Mouse (Mus musculus): ENCODE measurements at regions not wholly inside any gene's neighbourhood (a gene's known extent, or its start where the extent isn't known, plus 50 kb on each side); places are given as distances from the start of the nearest gene placed in this dataset.
A peak's percentile ranks its signal among the peaks of the same experiment; 100 is the strongest.

GRCm38 (mm10) chr11:79765396-79765795 is 174.4 kb downstream of the Rab11fip4 start:
- no peak for DNase-seq (ENCODE audit: low read depth, low spot score)

DNA sequence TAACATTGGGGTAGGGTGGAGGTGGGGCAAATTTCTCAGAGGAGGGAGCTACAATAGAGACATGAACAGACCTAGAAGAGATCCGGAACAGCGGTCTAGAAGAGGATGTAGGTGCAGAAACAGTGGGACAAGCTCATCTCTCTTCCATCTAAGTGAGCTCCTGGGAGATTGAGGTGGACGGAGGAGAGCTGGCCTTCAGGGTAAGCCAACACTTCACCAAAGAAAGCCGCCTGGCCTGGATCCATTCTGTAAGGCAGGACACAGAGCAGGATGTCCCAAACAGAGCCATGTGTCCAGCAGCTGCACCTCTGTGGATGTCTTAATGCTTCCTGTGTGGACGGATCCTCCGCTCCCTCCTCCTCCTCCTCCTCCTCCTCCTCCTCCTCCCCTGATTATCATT is 173.0 kb downstream of the Rab11fip4 start:
- no peak for DNase-seq (ENCODE audit: low read depth, low spot score)

GRCm38 (mm10) chr11:79762654-79763053 is 171.6 kb downstream of the Rab11fip4 start:
- DNase-seq (ENCODE audit: low read depth, low spot score) = no peak

DNA sequence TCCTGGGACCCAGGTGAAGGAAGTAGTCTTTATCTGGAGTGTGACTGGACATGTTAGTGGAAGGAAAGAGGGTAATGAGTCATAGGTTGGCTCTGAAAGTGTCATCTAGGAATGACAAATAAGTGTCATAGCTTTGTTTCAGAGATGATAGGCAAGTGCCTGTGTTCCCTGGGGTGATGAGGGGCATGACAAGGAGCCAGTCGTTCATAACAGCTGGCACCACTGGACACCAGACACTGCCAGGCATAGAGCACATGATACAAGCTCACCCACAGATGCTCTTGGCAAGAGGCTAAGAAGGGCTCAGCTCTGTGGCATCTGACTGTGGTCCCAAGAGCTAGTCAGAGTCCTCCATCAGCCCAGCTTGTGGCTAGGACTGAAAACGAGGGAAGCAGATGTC is 171.0 kb downstream of the Rab11fip4 start:
- peak; percentile 82 for DNase-seq (ENCODE audit: low read depth, low spot score)

DNA sequence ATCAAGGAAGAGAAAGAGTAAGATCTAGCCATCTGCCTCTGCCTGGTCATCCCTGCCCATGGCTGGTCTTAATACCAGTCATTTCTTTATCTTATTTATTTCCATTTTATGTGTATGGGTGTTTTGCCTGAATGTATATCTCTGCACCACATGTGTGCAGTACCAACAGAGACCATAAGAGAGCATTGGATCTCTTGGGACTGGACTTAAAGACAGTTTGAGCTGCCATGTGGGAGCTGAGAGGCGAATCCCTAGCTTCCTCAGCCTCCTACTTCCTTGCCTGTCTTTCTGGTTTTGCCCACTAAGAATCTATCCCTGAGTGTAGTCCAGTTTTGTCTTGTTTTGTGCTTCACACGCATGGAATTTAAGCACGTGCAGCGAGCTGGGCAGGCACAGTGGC is 169.5 kb downstream of the Rab11fip4 start:
- DNase-seq (ENCODE audit: low read depth, low spot score) = no peak

GRCm38 (mm10) chr11:79758281-79758680 is 167.3 kb downstream of the Rab11fip4 start:
- DNase-seq (ENCODE audit: low read depth, low spot score) = no peak

GRCm38 (mm10) chr11:79757513-79758071 is 166.6 kb downstream of the Rab11fip4 start:
- DNase-seq (ENCODE audit: low read depth, low spot score) = no peak

DNA sequence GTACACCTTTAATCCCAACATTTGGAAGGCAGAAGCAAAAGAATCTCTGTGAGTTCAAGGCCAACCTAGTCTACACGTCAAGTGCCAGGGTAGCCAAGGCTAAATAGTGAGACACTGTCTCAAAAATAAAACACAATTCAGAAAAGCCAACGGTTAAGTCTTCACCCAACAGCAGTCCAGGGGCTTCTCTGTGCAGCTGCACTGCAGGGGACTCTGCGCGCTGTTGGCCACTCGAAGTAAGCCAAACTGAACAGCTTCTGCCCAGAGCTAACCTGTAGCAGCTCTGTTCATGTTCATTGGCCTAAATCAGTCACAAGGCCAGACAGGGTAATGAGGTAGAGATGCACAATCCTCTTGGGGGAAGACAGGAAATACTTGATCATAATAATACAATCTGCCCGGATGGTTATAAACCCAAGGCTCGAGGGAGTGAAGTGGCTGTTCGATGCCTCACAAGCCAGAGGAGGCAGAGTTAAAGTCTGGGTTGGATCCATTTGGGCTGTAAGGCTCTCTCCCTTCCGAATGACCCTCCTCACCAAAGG is 165.4 kb downstream of the Rab11fip4 start:
- DNase-seq (ENCODE audit: low read depth, low spot score) = no peak

GRCm38 (mm10) chr11:79753491-79753890 is 162.5 kb downstream of the Rab11fip4 start:
- no peak for DNase-seq (ENCODE audit: low read depth, low spot score)

- peak; percentile 75 for DNase-seq (ENCODE audit: low read depth, low spot score)
These were observed 161.9 kb downstream of the Rab11fip4 start for GRCm38 (mm10) chr11:79752717-79753480.

GRCm38 (mm10) chr11:79751751-79752716 is 161.0 kb downstream of the Rab11fip4 start:
- no peak for DNase-seq (ENCODE audit: low read depth, low spot score)

DNA sequence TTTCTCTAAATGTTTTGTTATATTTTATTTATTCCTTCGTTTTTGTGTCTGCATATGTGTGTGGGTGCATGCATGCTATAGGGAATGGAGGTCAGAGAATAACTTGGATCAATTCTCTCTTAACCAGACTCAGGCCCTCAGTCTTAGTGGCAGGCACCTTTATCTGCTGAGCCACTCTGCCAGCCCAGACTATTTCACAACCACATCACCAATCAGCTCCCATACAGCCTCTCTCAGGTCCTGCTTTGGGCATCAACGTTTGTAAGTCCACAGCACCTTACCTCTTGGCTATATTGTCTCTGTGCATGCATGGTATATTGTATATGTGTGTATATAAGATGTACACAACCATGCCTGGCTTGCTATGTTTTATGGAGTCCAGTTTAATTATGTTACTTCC is 159.9 kb downstream of the Rab11fip4 start:
- DNase-seq (ENCODE audit: low read depth, low spot score) = no peak

GRCm38 (mm10) chr11:79749755-79750434 is 158.9 kb downstream of the Rab11fip4 start:
- DNase-seq (ENCODE audit: low read depth, low spot score) = no peak

GRCm38 (mm10) chr11:79749141-79749540 is 158.1 kb downstream of the Rab11fip4 start:
- DNase-seq (ENCODE audit: low read depth, low spot score) = no peak

- no peak for DNase-seq (ENCODE audit: low read depth, low spot score)
These were observed 157.7 kb downstream of the Rab11fip4 start for GRCm38 (mm10) chr11:79748606-79749125.

- DNase-seq (ENCODE audit: low read depth, low spot score) = no peak
These were observed 156.8 kb downstream of the Rab11fip4 start for GRCm38 (mm10) chr11:79747801-79748200.

All from 3T3-L1 (cell line).